Mouse (Mus musculus) heart, embryonic 12.5 days (tissue): Measurements from ENCODE around the gene Smg6. TPM values are rescaled to one million over a fixed set of nuclear protein-coding genes. Genes with fewer than 3 reads are reported as not detected.

ENCODE experiments used
- ATAC-seq: fragments of 200-750 bp; cut with Nextera tagmentation; 2 replicates; pipeline ENCODE4 v1.8.0; 2017; ENCODE audit warnings: moderate TSS enrichment, moderate library complexity; ENCODE audit not compliant: insufficient number of reproducible peaks, low FRiP score
- H3K27ac ChIP-seq: fragments of 300-500 bp; sonication (generic); 2 replicates; pipeline ENCODE4 v1.5.1; 2016; ENCODE audit warnings: mild to moderate bottlenecking, moderate library complexity; ENCODE audit not compliant: poor library complexity, severe bottlenecking
- H3K27me3 ChIP-seq: fragments of 300-500 bp; sonication (generic); replicated peaks from 2 replicates; pipeline ENCODE4 v1.6.1; 2016; ENCODE audit warnings: mild to moderate bottlenecking, moderate library complexity
- H3K36me3 ChIP-seq: fragments of 300-500 bp; sonication (generic); 2 replicates; pipeline ENCODE4 v1.6.1; 2016; ENCODE audit warnings: mild to moderate bottlenecking, moderate library complexity
- H3K4me1 ChIP-seq: fragments of 300-500 bp; sonication (generic); replicated peaks from 2 replicates; pipeline ENCODE4 v1.6.1; 2016; ENCODE audit warnings: mild to moderate bottlenecking
- H3K4me2 ChIP-seq: fragments of 300-500 bp; sonication (generic); 2 replicates; pipeline ENCODE4 v1.6.1; 2016; ENCODE audit warnings: mild to moderate bottlenecking, moderate library complexity
- H3K4me3 ChIP-seq: fragments of 300-500 bp; sonication (generic); 2 replicates; pipeline ENCODE4 v1.5.1; 2016; ENCODE audit warnings: mild to moderate bottlenecking
- H3K9ac ChIP-seq: fragments of 300-500 bp; sonication (generic); 2 replicates; pipeline ENCODE4 v1.6.1; 2016; ENCODE audit warnings: mild to moderate bottlenecking, moderate library complexity
- H3K9me3 ChIP-seq: fragments of 300-500 bp; sonication (generic); replicated peaks from 2 replicates; pipeline ENCODE4 v1.6.1; 2016; ENCODE audit warnings: mild to moderate bottlenecking, moderate library complexity
- WGBS: fragments of 180-500 bp; shearing (Covaris S2); methylation state at CpG from one replicate; pipeline ENCODE4 v1.1.7; 2016; 5-methylcytosine and 5-hydroxymethylcytosine counted together
- polyA plus RNA-seq: library from polyadenylated mRNA; unstranded; fragments of >200 nt; fragmentation: Nextera tagmentation; extraction: Ambion mirVana; gene quantifications from 2 replicates; pipeline ENCODE4 v1.2.1, GENCODE M21; 2016

The Smg6 gene
- polyA plus RNA-seq, 1 experiment from 2014 or later: 13.4 TPM

- no peaks in the 10 kb centered on the region for H3K9me3 ChIP-seq
- peaks cover 67% of the 10 kb centered on the region for H3K36me3 ChIP-seq
- ATAC-seq: no peak
- H3K9ac ChIP-seq: no peak overlapping the region
- H3K27ac ChIP-seq: no peak overlapping the region
- no peaks in the 10 kb centered on the region for H3K27me3 ChIP-seq
- no peak overlapping the region for H3K4me2 ChIP-seq
- H3K4me1 ChIP-seq: peaks cover 12% of the 10 kb centered on the region
- no peak overlapping the region for H3K4me3 ChIP-seq
- WGBS: 85% methylated on average over 6 of the region's 6 CpGs
Observed at GRCm38 (mm10) chr11:74901555-74901954, 24.1 kb upstream of the Smg6 start.

GRCm38 (mm10) chr11:74902416-74902815 lies 23.2 kb upstream of the Smg6 start:
- ATAC-seq: no peak
- Histone ChIP-seq H3K27me3 (no peaks in the 10 kb centered on the region), H3K36me3 (peaks cover 76% of the 10 kb centered on the region), H3K4me2 (no peak overlapping the region), H3K4me1 (peaks cover 12% of the 10 kb centered on the region), H3K9ac (no peak overlapping the region), H3K27ac (no peak overlapping the region), H3K9me3 (no peaks in the 10 kb centered on the region), H3K4me3 (no peak overlapping the region)
- 91% methylated on average over 5 of the region's 5 CpGs for WGBS

- no peaks in the 10 kb centered on the region for H3K4me1 ChIP-seq
- no peak for ATAC-seq
- no peak overlapping the region for H3K4me2 ChIP-seq
- H3K9ac ChIP-seq: no peak overlapping the region
- H3K36me3 ChIP-seq: peaks cover 70% of the 10 kb centered on the region
- WGBS: 92% methylated on average over 6 of the region's 6 CpGs
- no peak overlapping the region for H3K4me3 ChIP-seq
- no peaks in the 10 kb centered on the region for H3K27me3 ChIP-seq
- H3K9me3 ChIP-seq: no peaks in the 10 kb centered on the region
- H3K27ac ChIP-seq: no peak overlapping the region
Observed at GRCm38 (mm10) chr11:74907850-74908249, 17.8 kb upstream of the Smg6 start.

- Histone ChIP-seq H3K9ac (no peak overlapping the region), H3K36me3 (peaks cover 61% of the 10 kb centered on the region), H3K4me1 (no peaks in the 10 kb centered on the region), H3K4me2 (no peak overlapping the region), H3K27ac (no peak overlapping the region), H3K4me3 (no peak overlapping the region), H3K27me3 (no peaks in the 10 kb centered on the region), H3K9me3 (no peaks in the 10 kb centered on the region)
- 81% methylated on average over 12 of the region's 12 CpGs for WGBS
- no peak for ATAC-seq
Observed at GRCm38 (mm10) chr11:74908618-74909399, 16.8 kb upstream of the Smg6 start.

- 90% methylated on average over 4 of the region's 4 CpGs for WGBS
Observed at GRCm38 (mm10) chr11:74909978-74910377, 15.6 kb upstream of the Smg6 start.

GRCm38 (mm10) chr11:74912492-74912891 lies 13.1 kb upstream of the Smg6 start:
- Histone ChIP-seq H3K27me3 (no peaks in the 10 kb centered on the region), H3K4me1 (peaks cover 7% of the 10 kb centered on the region), H3K27ac (no peak overlapping the region), H3K9me3 (no peaks in the 10 kb centered on the region), H3K36me3 (peaks cover 30% of the 10 kb centered on the region), H3K4me3 (no peak overlapping the region), H3K9ac (no peak overlapping the region), H3K4me2 (no peak overlapping the region)
- 85% methylated on average over 3 of the region's 3 CpGs for WGBS
- no peak for ATAC-seq

More at GRCm38 (mm10) chr11:74909978-74910377, 15.6 kb upstream of the Smg6 start:
- Histone ChIP-seq H3K27ac (no peak overlapping the region), H3K4me1 (no peaks in the 10 kb centered on the region), H3K9ac (no peak overlapping the region), H3K27me3 (no peaks in the 10 kb centered on the region), H3K36me3 (peaks cover 51% of the 10 kb centered on the region), H3K9me3 (no peaks in the 10 kb centered on the region), H3K4me3 (no peak overlapping the region), H3K4me2 (no peak overlapping the region)
- no peak for ATAC-seq

GRCm38 (mm10) chr11:74919249-74919648 lies 6.4 kb upstream of the Smg6 start:
- WGBS: 79% methylated on average over 6 of the region's 6 CpGs

GRCm38 (mm10) chr11:74924149-74924548 lies 1.5 kb upstream of the Smg6 start:
- ATAC-seq: no peak
- no peaks in the 10 kb centered on the region for H3K27me3 ChIP-seq
- 59% methylated on average over 4 of the region's 4 CpGs for WGBS
- H3K9me3 ChIP-seq: no peaks in the 10 kb centered on the region
- H3K4me1 ChIP-seq: peaks cover 18% of the 10 kb centered on the region
- no peak overlapping the region for H3K9ac ChIP-seq
- peak overlapping the region; percentile 80; the same call in 1 of the 2 replicates for H3K4me2 ChIP-seq
- H3K27ac ChIP-seq: no peak overlapping the region
- peaks cover 3% of the 10 kb centered on the region for H3K36me3 ChIP-seq
- H3K4me3 ChIP-seq: no peak overlapping the region

More at GRCm38 (mm10) chr11:74919249-74919648, 6.4 kb upstream of the Smg6 start:
- peaks cover 18% of the 10 kb centered on the region for H3K36me3 ChIP-seq
- no peak overlapping the region for H3K27ac ChIP-seq
- H3K9me3 ChIP-seq: no peaks in the 10 kb centered on the region
- no peak overlapping the region for H3K9ac ChIP-seq
- no peak overlapping the region for H3K4me3 ChIP-seq
- H3K4me2 ChIP-seq: no peak overlapping the region
- no peak for ATAC-seq
- no peaks in the 10 kb centered on the region for H3K27me3 ChIP-seq
- H3K4me1 ChIP-seq: peaks cover 9% of the 10 kb centered on the region

- peaks cover 18% of the 10 kb centered on the region for H3K4me1 ChIP-seq
- H3K9ac ChIP-seq: peak overlapping the region; percentile 92
- H3K27me3 ChIP-seq: no peaks in the 10 kb centered on the region
- H3K4me2 ChIP-seq: peak overlapping the region; percentile 80
- H3K4me3 ChIP-seq: peak overlapping the region; percentile 88
- WGBS: 3% methylated on average over 11 of the region's 11 CpGs
- H3K36me3 ChIP-seq: peaks cover 17% of the 10 kb centered on the region
- no peak; the same call in none of the 2 replicates for ATAC-seq
- H3K27ac ChIP-seq: peak overlapping the region; percentile 99
- no peaks in the 10 kb centered on the region for H3K9me3 ChIP-seq
Observed at GRCm38 (mm10) chr11:74926388-74927005, 874 bp downstream of the Smg6 start.

- Histone ChIP-seq H3K27me3 (no peaks in the 10 kb centered on the region), H3K27ac (no peak overlapping the region; the same call in 1 of the 2 replicates), H3K4me3 (no peak overlapping the region), H3K9ac (no peak overlapping the region; the same call in 1 of the 2 replicates), H3K4me1 (peaks cover 18% of the 10 kb centered on the region), H3K4me2 (no peak overlapping the region; the same call in 1 of the 2 replicates), H3K9me3 (no peaks in the 10 kb centered on the region), H3K36me3 (peaks cover 23% of the 10 kb centered on the region)
- ATAC-seq: no peak
- WGBS: 83% methylated on average over 2 of the region's 2 CpGs
Observed at GRCm38 (mm10) chr11:74927236-74927725, 1.7 kb downstream of the Smg6 start.

GRCm38 (mm10) chr11:74929111-74929510 lies 3.5 kb downstream of the Smg6 start:
- no peak overlapping the region for H3K9ac ChIP-seq

More at GRCm38 (mm10) chr11:74929111-74929510, 3.5 kb downstream of the Smg6 start:
- no peaks in the 10 kb centered on the region for H3K9me3 ChIP-seq
- 84% methylated on average over 4 of the region's 4 CpGs for WGBS
- no peak overlapping the region for H3K4me3 ChIP-seq
- no peak overlapping the region for H3K4me2 ChIP-seq
- H3K36me3 ChIP-seq: peaks cover 40% of the 10 kb centered on the region
- no peak for ATAC-seq
- H3K27me3 ChIP-seq: no peaks in the 10 kb centered on the region
- H3K27ac ChIP-seq: no peak overlapping the region
- H3K4me1 ChIP-seq: peaks cover 18% of the 10 kb centered on the region
